Mouse (Mus musculus) layer of hippocampus, postnatal 10 days (tissue): Measurements from ENCODE around the gene Cbln3. TPM values are rescaled to one million over a fixed set of nuclear protein-coding genes. Genes with fewer than 3 reads are reported as not detected.

Experiments used
- DNase-seq, 2 experiments: peaks; one replicate each; pipeline ENCODE4 v3.0.0; 2021; ENCODE audit warnings: low spot score in 2 of 2
- total RNA-seq, 2 experiments: library from RNA; stranded (reverse); gene quantifications; 2 replicates each; pipeline ENCODE4 v1.2.3; 2021

The Cbln3 gene
- total RNA-seq, 2 experiments from 2014 or later: 0.62 to 1.0 TPM

GRCm38 (mm10) chr14:55852646-55853551, 31.3 kb downstream of the Cbln3 start:
- peak; percentile 51 to 65 for DNase-seq

GRCm38 (mm10) chr14:55850885-55851284, 33.3 kb downstream of the Cbln3 start:
- DNase-seq: no peak

- no peak for DNase-seq
Observed at GRCm38 (mm10) chr14:55845506-55846294, 38.5 kb downstream of the Cbln3 start.

- no peak for DNase-seq
Observed at GRCm38 (mm10) chr14:55842794-55843193, 41.4 kb downstream of the Cbln3 start.

GRCm38 (mm10) chr14:55840853-55841366, 43.3 kb downstream of the Cbln3 start:
- no peak for DNase-seq

- no peak for DNase-seq
Observed at GRCm38 (mm10) chr14:55838740-55839139, 45.5 kb downstream of the Cbln3 start.

GRCm38 (mm10) chr14:55838312-55838711, 45.9 kb downstream of the Cbln3 start:
- DNase-seq: no peak

GRCm38 (mm10) chr14:55834808-55835533, 49.2 kb downstream of the Cbln3 start:
- no peak for DNase-seq

GRCm38 (mm10) chr14:55833126-55833525, 51.1 kb downstream of the Cbln3 start:
- DNase-seq: no peak

- DNase-seq: no peak
Observed at GRCm38 (mm10) chr14:55830331-55830730, 53.9 kb downstream of the Cbln3 start.

GRCm38 (mm10) chr14:55829854-55830253, 54.3 kb downstream of the Cbln3 start:
- DNase-seq: no peak

Other genes starting within 250 kb of the Cbln3 start
- 100 to 1,000 TPM; 131 to 145 TPM for gene Ipo4, start 248.4 kb downstream of the Cbln3 start, total RNA-seq
- gene Gm49378, start 246.5 kb downstream of the Cbln3 start, total RNA-seq: 1 to 10 TPM; 3.0 to 6.1 TPM
- 10 to 100 TPM; 42.0 to 55.9 TPM for gene Tm9sf1, start 240.6 kb downstream of the Cbln3 start, total RNA-seq
- 1 to 10 TPM; 1.3 to 1.5 TPM for gene Tssk4, start 234.2 kb downstream of the Cbln3 start, total RNA-seq
- 10 to 100 TPM; 47.8 to 50.0 TPM for gene Mdp1, start 223.9 kb downstream of the Cbln3 start, total RNA-seq
- gene Gmpr2, start 212.5 kb downstream of the Cbln3 start, total RNA-seq: 10 to 100 TPM; 29.1 TPM
- 100 to 1,000 TPM; 320 to 339 TPM for gene Nedd8, start 212.3 kb downstream of the Cbln3 start, total RNA-seq
- gene Tinf2, start 202.6 kb downstream of the Cbln3 start, total RNA-seq: 10 to 100 TPM; 18.4 to 23.9 TPM
- under 1 TPM; 0.16 to 0.18 TPM for gene Tgm1, start 170.5 kb downstream of the Cbln3 start, total RNA-seq
- gene Rabggta, start 162.1 kb downstream of the Cbln3 start, total RNA-seq: 10 to 100 TPM; 42.0 to 54.1 TPM
- gene Dhrs1, start 138.7 kb downstream of the Cbln3 start, total RNA-seq: 100 to 1,000 TPM; 103 to 110 TPM
- 10 to 100 TPM; 16.4 to 17.1 TPM for gene Nop9, start 138.7 kb downstream of the Cbln3 start, total RNA-seq
- under 1 TPM; 0.47 to 0.89 TPM for gene Cideb, start 125.9 kb downstream of the Cbln3 start, total RNA-seq
- under 1 TPM; 0.45 to 0.64 TPM for gene Ltb4r2, start 123.0 kb downstream of the Cbln3 start, total RNA-seq
- gene Ltb4r1, start 118.4 kb downstream of the Cbln3 start, total RNA-seq: under 1 TPM; 0.62 to 0.69 TPM
- gene Adcy4, start 100.3 kb downstream of the Cbln3 start, total RNA-seq: 1 to 10 TPM; 6.7 to 9.0 TPM
- 1 to 10 TPM in 1 of 2 experiments, under 1 TPM in 1; 0.78 to 2.2 TPM for gene Ripk3, start 95.5 kb downstream of the Cbln3 start, total RNA-seq
- gene Nfatc4, start 61.2 kb downstream of the Cbln3 start, total RNA-seq: 1 to 10 TPM; 3.9 to 5.8 TPM
- 10 to 100 TPM; 17.0 to 17.3 TPM for gene Nynrin, start 30.4 kb downstream of the Cbln3 start, total RNA-seq
- 10 to 100 TPM; 11.8 to 13.4 TPM for gene Khnyn, start 555 bp upstream of the Cbln3 start, total RNA-seq
- gene Sdr39u1, start 15.9 kb upstream of the Cbln3 start, total RNA-seq: 10 to 100 TPM; 80.5 to 87.8 TPM
- under 1 TPM in 1 of 2 experiments, not detected in 1; 0.34 TPM for gene Cma1, start 60.3 kb upstream of the Cbln3 start, total RNA-seq
- gene Cma2, start 66.6 kb upstream of the Cbln3 start, total RNA-seq: not detected
- gene Mcpt1, start 133.6 kb upstream of the Cbln3 start, total RNA-seq: not detected
- gene Mcpt9, start 146.1 kb upstream of the Cbln3 start, total RNA-seq: not detected
- gene Mcpt2, start 157.6 kb upstream of the Cbln3 start, total RNA-seq: not detected
- not detected for gene Mcpt4, start 177.9 kb upstream of the Cbln3 start, total RNA-seq
- gene Mcpt8, start 200.9 kb upstream of the Cbln3 start, total RNA-seq: not detected
- gene Ctsg, start 218.2 kb upstream of the Cbln3 start, total RNA-seq: not detected
- not detected for gene Gzme, start 236.2 kb upstream of the Cbln3 start, total RNA-seq
- gene Gzmd, start 248.2 kb upstream of the Cbln3 start, total RNA-seq: not detected